Mouse (Mus musculus) liver, embryonic 14.5 days (tissue): ENCODE results near the gene Ntng2.

Source experiments
- CTCF ChIP-seq: IDR thresholded peaks from 2 replicates; pipeline ENCODE4 v1.5.1; 2016; ENCODE audit warnings: antibody characterized with exemption, low read depth, control low read depth
- EP300 ChIP-seq: IDR thresholded peaks from 2 replicates; pipeline ENCODE4 v1.6.1; 2016; ENCODE audit warnings: antibody characterized with exemption, low read depth

- TF ChIP-seq CTCF (peak; percentile 82), EP300 (no peak)
Measured at GRCm38 (mm10) chr2:29237623-29238022, 15.2 kb downstream of the Ntng2 start.
